9 mouse cellular contexts compared by ENCODE assay signal in the genomic region with DNA sequence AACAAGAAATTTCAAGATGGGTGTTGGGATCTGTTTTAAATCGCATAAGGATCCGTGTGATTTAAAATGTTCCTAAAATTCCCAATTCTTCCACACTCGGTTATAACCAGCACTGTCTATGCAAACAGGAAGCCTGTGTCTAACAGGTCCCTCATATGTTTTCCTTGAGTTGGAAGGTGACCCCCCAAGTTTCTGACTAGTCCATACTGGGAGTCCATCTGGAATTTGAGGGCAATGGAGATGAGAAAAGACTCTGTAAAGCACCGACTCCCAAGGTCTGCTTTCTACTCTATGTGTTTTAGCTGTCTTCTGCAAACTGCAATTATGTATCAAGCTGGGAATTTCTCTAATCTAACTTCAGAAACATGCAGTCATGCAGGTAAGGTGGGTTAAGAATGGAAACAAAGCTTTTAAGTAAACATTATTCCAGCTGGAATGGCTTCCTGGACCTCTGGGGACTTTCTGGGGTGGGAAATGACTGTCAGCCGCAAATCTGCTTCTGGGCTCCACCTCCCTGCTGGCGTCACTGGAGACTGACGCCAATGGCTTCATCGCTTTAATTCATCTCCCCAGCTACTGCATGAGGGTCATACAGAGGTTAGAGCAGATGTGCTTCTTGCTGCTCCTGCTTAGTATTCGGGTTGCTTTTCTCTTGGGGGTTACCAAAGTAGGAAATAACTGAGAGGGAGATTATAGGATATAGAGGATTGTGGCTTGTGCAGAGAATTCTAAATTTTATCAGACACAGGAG. TPM values are rescaled to one million over a fixed set of nuclear protein-coding genes. Genes with fewer than 3 reads are reported as not detected.
DNase-seq lines count a peak whose midpoint lies in the region; ATAC-seq and TF ChIP-seq lines count a peak whose summit lies in the region.
"Had no signal": no experiment of that assay in that cellular context is flagged by ENCODE, and none has a peak within 500 bp of the region (broad histone marks: within the 10 kb centered on the region; RNA-seq: fewer than 3 reads in every experiment).

No protein-coding gene starts in this region.

- WGBS in kidney, embryonic 14.5 days, result 34% methylated on average over 9 of the region's 9 CpGs
- WGBS in hindbrain, postnatal 0 days, result 40% methylated on average over 9 of the region's 9 CpGs
- 36% methylated on average over 9 of the region's 9 CpGs for WGBS in neural tube, embryonic 11.5 days

- no peaks in the 10 kb centered on the region for H3K36me3 ChIP-seq in kidney, embryonic 14.5 days (ENCODE audit: control insufficient read depth, insufficient read depth, low read length)
- H3K36me3 ChIP-seq in hindbrain, postnatal 0 days (ENCODE audit: insufficient read depth, low read length), result no peaks in the 10 kb centered on the region
- no peaks in the 10 kb centered on the region for H3K36me3 ChIP-seq in neural tube, embryonic 11.5 days (ENCODE audit: control insufficient read depth, insufficient read depth, low read length)

- TF ChIP-seq CTCF in hindbrain, postnatal 0 days (IDR thresholded peaks at IDR 0.05; ENCODE audit: low read depth), result no peak

- H3K27ac ChIP-seq in kidney, embryonic 14.5 days (ENCODE audit: low read depth, low read length), result peak overlapping the region; percentile 42; the same call in 1 of the 2 replicates
- no peak overlapping the region for H3K27ac ChIP-seq in hindbrain, postnatal 0 days
- peak overlapping the region; percentile 55; the same call in 1 of the 2 replicates for H3K27ac ChIP-seq in neural tube, embryonic 11.5 days (ENCODE audit: low read depth, low read length)
- H3K27ac ChIP-seq: macrophage had no signal

- no peak for DNase-seq in kidney, adult 18-20 months
- peak; percentile 48 for DNase-seq in gastrocnemius, postnatal 25 days
- peak; percentile 60 for DNase-seq in hindbrain, postnatal 0 days (ENCODE audit: low spot score)
- peak; percentile 69 for DNase-seq in neural tube, embryonic 11.5 days (ENCODE audit: low spot score)
- DNase-seq in layer of hippocampus, postnatal 25 days (ENCODE audit: extremely low spot score in 1 of 2, low spot score in 1 of 2), result no peak
- DNase-seq in testis, postnatal 14 days (ENCODE audit: low spot score), result no peak

- no peak overlapping the region for H3K4me3 ChIP-seq in kidney, embryonic 14.5 days (ENCODE audit: low read length)
- H3K4me3 ChIP-seq in hindbrain, postnatal 0 days (ENCODE audit: low read length), result no peak overlapping the region
- H3K4me3 ChIP-seq in neural tube, embryonic 11.5 days (ENCODE audit: low read depth, low read length), result no peak overlapping the region

- no peaks in the 10 kb centered on the region for H3K9me3 ChIP-seq in kidney, embryonic 14.5 days (ENCODE audit: control insufficient read depth, low read length)
- no peaks in the 10 kb centered on the region for H3K9me3 ChIP-seq in hindbrain, postnatal 0 days (ENCODE audit: low read length)
- no peaks in the 10 kb centered on the region for H3K9me3 ChIP-seq in neural tube, embryonic 11.5 days (ENCODE audit: control insufficient read depth, low read length)

- no peak overlapping the region for H3K9ac ChIP-seq in kidney, embryonic 14.5 days (ENCODE audit: low read depth, low read length)
- no peak overlapping the region for H3K9ac ChIP-seq in hindbrain, postnatal 0 days (replicated peaks; ENCODE audit: low read length)
- no peak overlapping the region for H3K9ac ChIP-seq in neural tube, embryonic 11.5 days (ENCODE audit: low read length)

- H3K27me3 ChIP-seq in kidney, embryonic 14.5 days (ENCODE audit: control insufficient read depth, insufficient read depth, low read length), result no peaks in the 10 kb centered on the region
- H3K27me3 ChIP-seq in hindbrain, postnatal 0 days (ENCODE audit: insufficient read depth, low read length), result no peaks in the 10 kb centered on the region
- no peaks in the 10 kb centered on the region for H3K27me3 ChIP-seq in neural tube, embryonic 11.5 days (ENCODE audit: control insufficient read depth, insufficient read depth, low read length)

- H3K4me1 ChIP-seq in kidney, embryonic 14.5 days (ENCODE audit: control insufficient read depth, insufficient read depth, low read length), result peaks cover 7% of the 10 kb centered on the region; the same call in 1 of the 2 replicates
- no peaks in the 10 kb centered on the region for H3K4me1 ChIP-seq in hindbrain, postnatal 0 days (ENCODE audit: insufficient read depth, low read length)
- H3K4me1 ChIP-seq in neural tube, embryonic 11.5 days (ENCODE audit: control insufficient read depth, insufficient read depth, low read length), result no peaks in the 10 kb centered on the region

- ATAC-seq in kidney, embryonic 14.5 days (ENCODE audit: low FRiP score, low TSS enrichment), result peak; percentile 71; the same call in 1 of the 2 replicates
- peak; percentile 65; the same call in 1 of the 2 replicates for ATAC-seq in hindbrain, postnatal 0 days
- ATAC-seq in neural tube, embryonic 11.5 days (ENCODE audit: insufficient read depth, low FRiP score, low TSS enrichment), result peak; percentile 67; the same call in 1 of the 2 replicates
- no peak for ATAC-seq in erythroid progenitor cell, adult 5-6 weeks (replicated peaks; ENCODE audit: low FRiP score, poor library complexity, severe bottlenecking)

- H3K4me2 ChIP-seq in kidney, embryonic 14.5 days (replicated peaks; ENCODE audit: low read depth, low read length), result no peak overlapping the region
- 0 out of 2 replicates have a peak overlapping the region, but pooled peaks have one; percentile 11 for H3K4me2 ChIP-seq in hindbrain, postnatal 0 days (ENCODE audit: low read depth, low read length)
- H3K4me2 ChIP-seq in neural tube, embryonic 11.5 days (ENCODE audit: low read depth), result no peak overlapping the region

RNA-seq across cellular contexts. Expression of a gene that starts 25.7 kb away (rescaled TPM):
- polyA plus RNA-seq in kidney, embryonic 14.5 days (2014; fragmentation: Nextera tagmentation; extraction: Ambion mirVana), result 0.13 and 0.23 TPM in 2 replicates
- not detected for total RNA-seq in gastrocnemius, postnatal 25 days (2021)
- total RNA-seq in hindbrain, postnatal 0 days (2014; rRNA removed), result 3.7 and 5.2 TPM in 2 replicates
- polyA plus RNA-seq in hindbrain, postnatal 0 days (2015; fragmentation: Nextera tagmentation; extraction: Ambion mirVana), result 3.4 and 3.5 TPM in 2 replicates
- polyA plus RNA-seq in neural tube, embryonic 11.5 days (2014; fragmentation: Nextera tagmentation; extraction: Ambion mirVana), result 4.6 and 5.8 TPM in 2 replicates
- total RNA-seq in erythroid progenitor cell, adult 5-6 weeks (2015; ENCODE audit: low replicate concordance), result not detected in 2 replicates
- total RNA-seq in erythroid progenitor cell, adult 5-6 weeks (2017; ENCODE audit: low replicate concordance), result not detected in 2 replicates
- total RNA-seq in layer of hippocampus, postnatal 25 days (2021), result 10 to 100 TPM; 15.3 to 15.8 TPM
- polyA plus RNA-seq: macrophage had no signal

Comparison
In these comparisons a context has a peak if more than half of its experiments do, and no peak if none do; other contexts are left out.
1. DNase-seq: peak in gastrocnemius, postnatal 25 days (single experiment), hindbrain, postnatal 0 days (single experiment) and neural tube, embryonic 11.5 days (single experiment); none in kidney, adult 18-20 months (single experiment), layer of hippocampus, postnatal 25 days (0 of 2) and testis, postnatal 14 days (single experiment).